Mouse (Mus musculus) adrenal gland, postnatal 36 days (tissue): ENCODE measurements around the gene Gpm6b. TPM values are rescaled to one million over a fixed set of nuclear protein-coding genes. Genes with fewer than 3 reads are reported as not detected.

Experiments
- DNase-seq, 2 experiments: peaks; one replicate each; pipeline ENCODE4 v3.0.0; 2021; ENCODE audit warnings: mixed read lengths in 1 of 2
- total RNA-seq, 2 experiments: library from RNA; stranded (reverse); gene quantifications; 2 replicates each; pipeline ENCODE4 v1.2.3; 2021

Gpm6b gene
- total RNA-seq, 2 experiments from 2014 or later = 6.0 to 6.9 TPM

DNA sequence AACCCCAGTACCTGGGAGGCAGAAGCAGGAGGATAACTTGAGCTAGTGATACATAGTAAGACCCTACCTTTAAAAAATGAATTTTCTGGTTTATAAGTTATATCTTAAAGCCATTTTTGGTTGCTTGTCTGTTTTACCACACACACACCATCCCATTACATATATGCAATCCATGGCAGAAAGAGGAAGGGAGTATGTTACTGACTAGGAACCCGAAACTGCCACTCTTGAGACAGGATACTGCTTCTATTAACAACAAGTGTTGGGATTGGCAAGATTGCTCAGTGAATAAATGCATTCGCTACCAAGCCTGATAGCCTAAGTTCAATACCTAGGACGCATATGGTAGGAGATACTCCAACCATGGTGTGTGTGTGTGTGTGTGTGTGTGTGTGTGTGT, 117.6 kb downstream of the Gpm6b start:
- DNase-seq = no peak

DNA sequence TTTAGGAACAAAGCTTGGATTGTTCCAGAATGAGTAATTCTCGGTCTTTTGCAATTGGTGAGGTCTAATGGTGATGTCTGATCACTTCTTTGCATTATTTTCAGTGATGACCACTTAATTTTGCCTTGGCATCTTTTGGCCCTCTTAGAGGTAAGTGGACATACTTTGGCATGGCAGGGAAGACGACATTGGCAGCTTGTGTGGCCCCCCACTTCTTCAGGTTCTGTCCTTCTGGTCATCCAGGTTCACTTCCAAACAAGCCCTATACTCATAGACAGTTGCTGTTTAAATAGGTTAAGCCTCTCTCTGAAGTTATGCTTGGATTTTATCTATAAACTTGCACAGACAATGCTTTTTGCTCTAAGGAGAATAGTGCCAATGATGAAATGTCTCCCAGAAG, 120.2 kb downstream of the Gpm6b start:
- DNase-seq = no peak

DNA sequence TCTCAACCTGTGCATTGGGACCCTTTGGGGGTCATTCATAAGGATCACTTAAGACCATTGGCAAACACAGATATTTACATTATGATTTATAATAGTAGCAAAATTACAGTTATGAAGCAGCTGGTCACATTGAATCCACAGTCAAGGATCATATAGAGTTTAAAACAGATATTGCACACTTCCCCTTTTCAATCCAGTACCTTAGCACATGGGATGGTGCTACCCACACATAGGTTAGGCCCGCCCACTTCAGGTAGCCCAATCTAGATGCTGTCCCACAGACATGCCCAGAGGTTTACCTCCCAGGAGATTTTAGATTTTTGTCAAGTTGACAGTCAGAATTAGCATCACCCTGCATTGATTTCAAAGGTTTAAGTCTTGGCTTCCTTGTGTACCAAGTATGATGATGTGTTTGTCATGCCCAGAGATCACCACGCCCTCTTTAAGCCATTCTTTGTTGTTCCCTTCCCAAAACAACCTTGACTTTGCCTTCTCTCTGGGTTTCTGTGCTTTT, 121.3 kb downstream of the Gpm6b start:
- no peak for DNase-seq

DNA sequence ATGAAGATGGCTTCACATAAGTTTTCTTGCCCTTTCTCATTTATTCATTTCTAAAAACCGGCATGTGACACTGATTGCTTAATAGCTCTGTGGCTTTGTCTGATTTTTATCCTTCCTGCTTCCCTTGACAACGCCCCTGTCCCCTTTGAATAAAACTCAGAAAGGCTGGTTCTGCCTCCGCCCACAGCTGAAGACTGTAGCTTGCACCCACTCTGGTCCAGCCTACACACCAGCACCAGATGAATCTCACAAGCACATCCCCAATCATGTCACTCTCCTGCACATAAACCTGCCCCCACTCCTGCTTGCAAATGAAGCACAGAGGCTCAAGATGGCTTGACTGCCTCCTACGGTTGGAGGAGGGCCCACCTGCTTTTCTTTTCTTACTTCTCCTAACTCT, 121.7 kb downstream of the Gpm6b start:
- DNase-seq = no peak

DNA sequence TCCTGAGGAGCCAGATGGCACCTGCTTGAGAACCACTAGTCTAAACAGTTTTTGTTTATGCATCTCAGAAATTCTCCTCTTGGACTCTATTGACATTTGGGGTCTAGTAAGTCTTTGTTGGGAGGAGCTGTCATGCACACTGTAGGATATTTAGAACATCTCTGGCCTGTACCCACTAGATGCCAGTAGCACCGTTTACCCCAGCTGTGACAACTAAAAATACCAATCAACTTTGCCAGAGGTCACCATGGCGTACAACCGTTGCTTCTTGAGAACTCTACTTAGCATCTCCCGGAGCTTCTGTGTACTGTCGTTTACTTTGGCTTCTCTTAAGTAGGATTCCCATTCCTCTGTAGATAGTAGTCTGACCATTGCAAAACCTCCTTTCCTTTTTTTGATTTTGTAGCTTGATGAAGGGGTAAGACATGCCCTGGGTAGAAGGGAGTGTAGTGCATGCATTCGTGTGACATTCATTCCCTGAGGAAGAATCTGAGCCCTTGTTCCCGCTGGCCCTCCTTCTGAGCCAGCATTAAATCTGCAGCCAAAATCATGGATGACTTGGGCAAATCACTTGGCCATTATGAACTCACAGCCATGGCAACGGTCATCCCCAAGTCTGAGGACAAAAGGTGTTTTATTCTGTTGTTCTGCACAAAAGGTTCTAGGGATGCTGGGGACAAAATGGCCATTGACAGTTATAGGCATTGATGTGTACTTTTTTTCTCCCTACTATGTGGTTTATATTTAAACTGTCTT, 126.9 kb downstream of the Gpm6b start:
- no peak for DNase-seq

DNA sequence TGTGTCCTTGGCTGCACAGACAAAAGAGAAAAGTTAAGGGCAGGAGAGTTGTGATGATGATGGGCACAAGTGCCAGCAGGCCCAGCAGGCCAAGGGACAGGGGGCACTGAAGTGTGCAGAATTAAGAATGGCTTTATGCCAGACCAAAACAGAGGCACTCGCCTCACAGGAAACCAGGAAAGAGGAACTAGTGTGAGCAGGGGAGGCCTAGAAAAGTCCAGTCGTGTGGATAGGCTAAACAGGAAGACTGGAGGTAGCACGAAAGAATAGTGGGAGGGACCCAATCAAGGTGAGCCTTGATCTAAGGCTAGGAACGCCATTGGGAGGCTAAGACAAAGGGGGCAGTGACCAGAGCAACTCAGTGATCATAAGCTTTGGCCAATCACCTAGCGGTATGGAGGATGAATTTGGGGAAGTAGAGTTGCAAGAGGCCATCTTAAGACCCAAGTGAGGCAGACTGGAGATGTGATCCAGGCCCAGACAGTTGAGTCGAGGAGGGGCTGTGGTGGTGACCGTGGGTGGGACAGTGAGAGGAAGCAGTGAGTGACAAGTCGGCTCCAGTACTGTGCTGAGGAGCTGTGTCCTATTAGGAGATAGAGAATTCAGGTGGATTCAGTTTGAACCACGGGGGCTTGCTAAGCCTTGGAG, 138.1 kb downstream of the Gpm6b start:
- DNase-seq = no peak

DNA sequence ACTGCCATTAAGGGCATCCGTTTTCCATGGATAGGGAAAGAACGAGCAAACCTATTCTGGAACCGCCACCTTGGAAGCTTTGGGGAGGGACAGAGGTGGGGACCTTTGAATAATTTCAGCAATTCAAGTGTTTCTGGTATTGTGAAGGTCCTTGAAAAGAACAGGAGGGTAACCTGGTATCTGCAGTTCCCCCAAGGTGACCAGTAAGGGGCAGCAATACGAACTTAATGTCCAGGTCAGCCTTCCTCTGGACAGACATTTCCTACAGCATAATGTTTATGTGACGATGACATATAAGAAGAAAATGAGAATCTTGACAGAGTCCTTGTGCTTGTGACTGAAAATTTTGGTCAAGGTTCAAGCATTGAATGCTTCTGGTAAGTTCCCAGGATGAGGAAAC, 139.9 kb downstream of the Gpm6b start:
- no peak for DNase-seq

DNA sequence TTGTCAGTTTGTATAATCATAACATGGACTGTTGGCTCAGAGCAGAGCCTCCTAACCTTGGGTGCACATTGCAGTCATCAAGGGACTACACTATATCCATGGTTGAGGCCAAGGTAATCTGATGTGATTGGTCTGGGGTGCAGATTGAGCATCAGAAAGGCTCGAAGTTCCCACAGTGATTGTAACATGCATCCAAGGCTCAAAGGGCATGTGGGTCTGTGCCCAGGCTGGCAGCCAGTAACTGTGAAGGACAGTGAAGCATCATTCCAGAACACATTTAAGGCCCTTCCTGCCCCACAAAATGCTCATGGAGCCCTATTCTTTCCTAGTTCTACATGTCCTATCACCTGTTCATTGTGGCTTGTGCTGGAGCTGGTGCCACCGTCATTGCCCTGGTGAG, 144.9 kb downstream of the Gpm6b start:
- DNase-seq = peak; percentile 36 to 51

DNA sequence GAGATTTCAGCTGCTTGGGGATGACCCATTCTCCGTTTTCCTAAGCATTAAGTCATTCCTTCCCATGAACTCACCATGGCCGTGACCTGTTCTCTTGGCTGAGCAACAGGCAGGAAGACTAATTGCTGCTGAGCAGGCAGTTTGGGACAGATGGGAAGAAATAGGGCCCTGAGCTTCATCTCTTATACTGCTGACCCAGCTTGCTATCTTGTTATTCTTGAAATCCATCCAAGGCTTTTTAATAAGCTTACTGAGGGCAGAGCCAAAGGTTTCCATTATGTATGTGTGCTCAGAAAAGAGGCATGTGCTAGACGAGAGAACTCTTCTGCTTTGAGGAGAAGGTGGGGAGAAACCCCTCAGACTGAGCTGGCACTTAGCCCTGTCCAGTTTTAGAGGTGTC, 146.2 kb downstream of the Gpm6b start:
- peak; percentile 70 to 73 for DNase-seq

DNA sequence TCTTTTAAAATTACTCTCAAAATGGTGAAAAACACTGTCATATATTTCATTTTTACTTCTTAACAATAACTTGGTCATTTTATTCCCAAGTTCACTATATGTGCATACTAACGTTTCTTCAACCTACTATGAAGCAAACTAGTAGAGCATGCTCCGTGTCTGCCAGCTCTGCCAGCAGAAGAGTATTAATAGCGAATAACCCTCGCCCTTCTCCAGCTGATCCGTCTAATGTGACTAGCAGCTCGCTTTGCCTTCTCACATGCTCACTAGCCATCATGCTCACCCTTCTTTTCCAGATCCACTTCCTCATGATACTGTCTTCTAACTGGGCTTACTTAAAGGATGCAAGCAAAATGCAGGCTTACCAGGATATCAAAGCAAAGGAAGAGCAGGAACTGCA, 147.9 kb downstream of the Gpm6b start:
- no peak for DNase-seq

DNA sequence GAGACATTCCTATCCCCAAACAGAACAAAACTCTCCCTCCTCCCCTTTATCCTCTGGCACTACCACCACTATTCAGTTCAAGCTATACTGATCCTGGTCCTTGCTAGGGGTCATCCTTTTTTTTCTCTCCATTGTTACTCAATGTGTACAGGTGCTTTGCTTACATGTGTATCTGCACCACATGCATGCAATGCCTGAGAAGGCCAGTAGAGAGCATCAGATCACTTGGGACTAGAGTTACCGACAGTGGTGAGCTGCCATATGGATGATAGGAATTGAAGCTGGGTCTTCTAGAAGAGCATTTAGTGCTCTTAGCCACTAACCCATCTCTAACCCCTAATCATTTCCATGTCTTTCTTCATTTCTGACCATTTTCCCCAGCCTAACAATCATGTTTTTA, 155.0 kb downstream of the Gpm6b start:
- DNase-seq = peak in 1 of 2 experiments; percentile 2

DNA sequence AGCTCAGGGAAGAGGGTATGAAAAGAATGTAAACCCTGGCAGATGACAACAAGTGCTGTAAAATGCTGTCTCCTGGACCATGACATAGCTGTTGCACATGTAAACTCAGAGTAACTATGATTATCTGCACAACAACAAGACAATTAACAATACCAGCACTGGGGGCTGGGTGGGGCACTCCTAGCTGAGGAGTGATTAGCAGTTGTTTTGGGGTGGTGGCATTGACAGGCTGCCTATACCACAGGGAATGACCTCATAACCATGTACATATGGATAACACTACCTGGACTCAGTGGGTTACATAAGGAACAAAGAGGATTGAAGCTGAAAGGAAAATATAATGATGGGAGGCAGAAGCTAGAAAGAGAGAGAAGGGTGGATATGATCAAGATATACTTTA, 169.2 kb downstream of the Gpm6b start:
- DNase-seq = no peak

DNA sequence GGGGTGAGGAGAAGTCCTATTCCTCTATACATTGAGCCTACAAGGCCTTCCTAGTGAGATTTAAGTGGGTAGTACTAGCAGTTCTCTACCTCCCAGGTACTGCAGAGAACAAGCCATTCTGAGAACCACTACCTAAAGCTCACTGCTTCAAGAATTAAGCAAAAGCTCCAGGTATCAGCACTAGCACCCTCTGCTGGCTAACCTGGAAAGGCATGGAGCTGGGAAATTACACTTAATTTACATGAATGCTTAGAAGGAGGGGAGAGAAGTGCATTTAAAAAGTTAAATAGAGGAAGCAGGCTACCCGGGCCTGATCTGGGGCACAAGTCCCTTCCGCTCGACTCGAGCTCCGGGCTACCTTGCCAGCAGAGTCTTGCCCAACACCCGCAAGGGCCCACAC, 177.5 kb downstream of the Gpm6b start:
- peak in 1 of 2 experiments; percentile 35 for DNase-seq

DNA sequence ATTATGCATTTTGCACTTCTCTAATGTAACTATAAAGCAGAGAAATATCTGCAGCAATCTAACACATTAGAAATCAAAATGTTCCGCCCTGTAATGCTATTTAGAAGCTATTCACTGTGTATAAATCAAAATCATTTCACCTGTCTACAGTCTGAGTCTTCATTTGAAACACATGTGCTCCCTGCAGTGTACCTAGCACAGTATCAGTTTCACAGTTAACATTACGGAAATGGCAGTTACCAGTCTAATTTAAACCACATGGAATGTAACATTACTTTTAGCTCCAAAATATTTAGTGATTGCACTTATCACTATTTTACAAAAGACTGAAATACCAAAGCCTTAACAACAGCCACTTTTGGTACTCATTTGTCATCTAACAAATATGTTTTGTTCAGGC, 196.1 kb downstream of the Gpm6b start:
- DNase-seq = no peak

Other genes with a start within 250 kb of the Gpm6b start
- 1 to 10 TPM; 8.6 to 8.9 TPM for gene Gemin8, start 68.5 kb upstream of the Gpm6b start, total RNA-seq
- 10 to 100 TPM; 23.4 to 24.4 TPM for gene Trappc2, start 201.7 kb downstream of the Gpm6b start, total RNA-seq
- gene Ofd1, start 201.8 kb downstream of the Gpm6b start, total RNA-seq = 1 to 10 TPM; 4.5 to 7.8 TPM
- gene Rab9, start 241.0 kb downstream of the Gpm6b start, total RNA-seq = 10 to 100 TPM; 46.2 to 54.3 TPM